ENCODE assay signal across 10 mouse cellular contexts in the genomic region with DNA sequence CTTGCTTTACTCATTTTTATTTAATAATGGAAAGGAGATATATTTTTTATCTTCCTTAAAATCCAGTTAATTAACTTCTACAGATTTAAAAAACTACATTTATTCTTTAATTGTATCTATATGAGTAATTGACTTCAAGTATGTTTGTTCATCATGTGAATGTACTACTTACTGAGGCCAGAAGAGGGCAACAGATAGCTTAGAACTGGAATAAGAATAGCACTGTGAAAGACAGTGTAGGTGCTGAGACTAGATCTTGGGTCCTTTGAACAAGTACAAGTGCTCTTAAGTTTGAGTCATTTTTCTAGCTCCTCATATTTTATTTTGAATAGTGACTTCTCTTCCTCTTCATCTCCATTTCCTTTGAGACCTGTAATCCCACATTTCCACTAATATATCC.
"Had no signal": no experiment of that assay in that cellular context is flagged by ENCODE, and none has a peak within 500 bp of the region (broad histone marks: within the 10 kb centered on the region; RNA-seq: fewer than 3 reads in every experiment).

No protein-coding gene starts in this region.

- H3K9ac ChIP-seq: limb, embryonic 12.5 days; liver, embryonic 14.5 days; midbrain, embryonic 13.5 days had no signal

- H3K36me3 ChIP-seq: limb, embryonic 12.5 days; midbrain, embryonic 13.5 days had no signal

- H3K4me3 ChIP-seq: limb, embryonic 12.5 days; midbrain, embryonic 13.5 days had no signal

- H3K4me1 ChIP-seq: limb, embryonic 12.5 days; midbrain, embryonic 13.5 days had no signal

- H3K4me2 ChIP-seq: limb, embryonic 12.5 days; midbrain, embryonic 13.5 days had no signal

- DNase-seq: kidney, postnatal 25 days; layer of hippocampus, adult 9-11 months; lung, adult 18-20 months; lung, postnatal 36 days; right cerebral cortex, postnatal 14 days; thymus, adult 18-20 months; thymus, postnatal 25 days had no signal

- H3K27me3 ChIP-seq: limb, embryonic 12.5 days; midbrain, embryonic 13.5 days had no signal

- H3K27ac ChIP-seq: limb, embryonic 12.5 days; liver, embryonic 14.5 days; midbrain, embryonic 13.5 days had no signal

- ATAC-seq: midbrain, embryonic 13.5 days had no signal

- H3K9me3 ChIP-seq: limb, embryonic 12.5 days; midbrain, embryonic 13.5 days had no signal
